Mouse (Mus musculus): Measurements from ENCODE around the gene Coro1b.

The Coro1b gene

GRCm38 (mm10) chr19:4148491-4148806 lies at the start of gene Coro1b:
Gene Coro1b, plus strand, starts transcription at chr19:4148619.
- peak; percentile 91 for DNase-seq

GRCm38 (mm10) chr19:4099056-4099455 lies 49.4 kb upstream of the Coro1b start:
- peak; percentile 83 for DNase-seq

- DNase-seq = peak; percentile 64
Observed at GRCm38 (mm10) chr19:4099837-4100717, 48.3 kb upstream of the Coro1b start, which contains the start of gene Pitpnm1. Gene Pitpnm1, plus strand, starts transcription at chr19:4099998.

GRCm38 (mm10) chr19:4100718-4101261 lies 47.6 kb upstream of the Coro1b start:
- DNase-seq = peak; percentile 84

- DNase-seq = no peak
Observed at GRCm38 (mm10) chr19:4101466-4101865, 47.0 kb upstream of the Coro1b start.

- DNase-seq = no peak
Observed at GRCm38 (mm10) chr19:4102049-4102448, 46.4 kb upstream of the Coro1b start.

- DNase-seq = no peak
Observed at GRCm38 (mm10) chr19:4102626-4103025, 45.8 kb upstream of the Coro1b start.

- no peak for DNase-seq
Observed at GRCm38 (mm10) chr19:4103294-4103693, 45.1 kb upstream of the Coro1b start.

- DNase-seq = no peak
Observed at GRCm38 (mm10) chr19:4103792-4104191, 44.6 kb upstream of the Coro1b start.

- DNase-seq = no peak
Observed at GRCm38 (mm10) chr19:4104675-4105194, 43.7 kb upstream of the Coro1b start.

GRCm38 (mm10) chr19:4106654-4107053 lies 41.8 kb upstream of the Coro1b start:
- DNase-seq = no peak

- no peak for DNase-seq
Observed at GRCm38 (mm10) chr19:4108535-4108934, 39.9 kb upstream of the Coro1b start.

GRCm38 (mm10) chr19:4112063-4112960 lies 36.1 kb upstream of the Coro1b start:
- no peak for DNase-seq

GRCm38 (mm10) chr19:4113186-4113805 lies 35.1 kb upstream of the Coro1b start:
- DNase-seq = peak; percentile 78

- no peak for DNase-seq
Observed at GRCm38 (mm10) chr19:4113806-4114230, 34.6 kb upstream of the Coro1b start.

GRCm38 (mm10) chr19:4114551-4114950 lies 33.9 kb upstream of the Coro1b start:
- DNase-seq = no peak

GRCm38 (mm10) chr19:4115144-4115543 lies 33.3 kb upstream of the Coro1b start:
- DNase-seq = no peak

GRCm38 (mm10) chr19:4115816-4116215 lies 32.6 kb upstream of the Coro1b start:
- DNase-seq = no peak

- DNase-seq = no peak
Observed at GRCm38 (mm10) chr19:4117006-4117405, 31.4 kb upstream of the Coro1b start.

GRCm38 (mm10) chr19:4118350-4118749 lies 30.1 kb upstream of the Coro1b start:
- DNase-seq = no peak

GRCm38 (mm10) chr19:4119716-4120487 lies 28.5 kb upstream of the Coro1b start:
- DNase-seq = no peak

GRCm38 (mm10) chr19:4120496-4120895 lies 27.9 kb upstream of the Coro1b start:
- no peak for DNase-seq
